Mouse (Mus musculus): ENCODE measurements around the gene Gpr35. TPM values are rescaled to one million over a fixed set of nuclear protein-coding genes. Genes with fewer than 3 reads are reported as not detected.

The Gpr35 gene
- polyA plus RNA-seq, 1 experiment: 0.62 TPM

DNA sequence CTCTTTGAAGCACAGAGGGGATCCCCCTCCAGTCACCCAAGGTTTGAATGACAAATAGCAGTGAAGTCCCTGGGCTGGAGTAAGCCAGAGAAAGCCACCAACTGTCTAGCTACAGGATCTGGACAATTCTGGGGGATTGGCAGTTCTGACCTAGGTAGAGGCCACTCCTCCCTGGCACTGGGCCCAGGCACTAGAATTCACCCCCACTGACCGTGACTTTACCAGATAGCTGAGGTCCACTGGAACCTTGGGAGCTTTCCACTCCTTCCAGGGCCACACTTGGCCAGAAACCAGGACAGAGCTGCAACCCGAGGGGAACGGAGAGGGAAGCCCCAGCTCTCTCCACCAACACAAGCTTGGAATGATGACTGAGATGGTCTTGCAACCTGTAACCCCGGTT, 58.5 kb downstream of the Gpr35 start:
- no peak overlapping the region for H3K4me3 ChIP-seq (ENCODE audit: insufficient read depth, low read length)
- peaks cover 4% of the 10 kb centered on the region for H3K4me1 ChIP-seq (ENCODE audit: control insufficient read depth, insufficient read depth, low read length)
- no peak overlapping the region for H3K27ac ChIP-seq (ENCODE audit: insufficient read depth, low read depth, low read length)
- TF ChIP-seq POLR2A (IDR thresholded peaks at IDR 0.05; ENCODE audit: borderline replicate concordance, low read depth, low read length) (no peak), CTCF (IDR thresholded peaks at IDR 0.05; ENCODE audit: low read depth, low read length) (no peak)

- TF ChIP-seq CTCF (IDR thresholded peaks at IDR 0.05; ENCODE audit: low read depth, low read length): peak; percentile 81; the same call in 1 of the 2 replicates
- TF ChIP-seq POLR2A (IDR thresholded peaks at IDR 0.05; ENCODE audit: borderline replicate concordance, low read depth, low read length): no peak
- H3K27ac ChIP-seq (ENCODE audit: insufficient read depth, low read depth, low read length): no peak overlapping the region
- H3K4me1 ChIP-seq (ENCODE audit: control insufficient read depth, insufficient read depth, low read length): peaks cover 4% of the 10 kb centered on the region
- H3K4me3 ChIP-seq (ENCODE audit: insufficient read depth, low read length): no peak overlapping the region
Measured at GRCm38 (mm10) chr1:93010731-93011130, 60.1 kb downstream of the Gpr35 start.

- peaks cover 4% of the 10 kb centered on the region for H3K4me1 ChIP-seq (ENCODE audit: control insufficient read depth, insufficient read depth, low read length)
- no peak overlapping the region for H3K4me3 ChIP-seq (ENCODE audit: insufficient read depth, low read length)
- TF ChIP-seq CTCF (IDR thresholded peaks at IDR 0.05; ENCODE audit: low read depth, low read length): no peak
- no peak for TF ChIP-seq POLR2A (IDR thresholded peaks at IDR 0.05; ENCODE audit: borderline replicate concordance, low read depth, low read length)
Measured at GRCm38 (mm10) chr1:93012103-93012585, 61.5 kb downstream of the Gpr35 start.

DNA sequence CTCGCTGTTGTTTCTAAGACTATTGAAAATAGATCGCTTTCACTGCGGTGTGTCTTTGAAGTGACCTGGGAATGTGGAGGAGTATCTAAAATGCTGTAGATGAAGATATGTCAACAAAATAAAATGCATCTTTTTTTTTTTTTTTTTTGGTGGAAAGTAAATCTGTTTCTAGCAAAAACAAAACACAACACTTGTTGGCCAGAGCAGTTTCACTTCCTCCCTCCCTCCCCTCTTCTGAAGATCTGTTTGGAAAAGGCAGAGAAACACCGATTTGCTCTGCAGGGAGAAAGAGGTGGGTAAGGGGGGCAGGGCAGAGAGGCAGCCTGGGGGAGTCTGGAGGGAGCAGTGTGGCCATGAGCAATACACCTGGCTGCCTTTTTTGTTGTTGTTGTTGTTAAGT, 62.7 kb downstream of the Gpr35 start:
- peaks cover 4% of the 10 kb centered on the region for H3K4me1 ChIP-seq (ENCODE audit: control insufficient read depth, insufficient read depth, low read length)
- no peak overlapping the region for H3K4me3 ChIP-seq (ENCODE audit: insufficient read depth, low read length)
- H3K27ac ChIP-seq (ENCODE audit: insufficient read depth, low read depth, low read length): no peak overlapping the region
- no peak for TF ChIP-seq POLR2A (IDR thresholded peaks at IDR 0.05; ENCODE audit: borderline replicate concordance, low read depth, low read length)
- no peak for TF ChIP-seq CTCF (IDR thresholded peaks at IDR 0.05; ENCODE audit: low read depth, low read length)

More at GRCm38 (mm10) chr1:93012103-93012585, 61.5 kb downstream of the Gpr35 start:
- H3K27ac ChIP-seq (ENCODE audit: insufficient read depth, low read depth, low read length): no peak overlapping the region

GRCm38 (mm10) chr1:93014460-93014859, 63.8 kb downstream of the Gpr35 start:
- Histone ChIP-seq H3K4me1 (ENCODE audit: control insufficient read depth, insufficient read depth, low read length) (peaks cover 4% of the 10 kb centered on the region), H3K27ac (ENCODE audit: insufficient read depth, low read depth, low read length) (no peak overlapping the region), H3K4me3 (ENCODE audit: insufficient read depth, low read length) (no peak overlapping the region)
- TF ChIP-seq POLR2A (IDR thresholded peaks at IDR 0.05; ENCODE audit: borderline replicate concordance, low read depth, low read length) (no peak), CTCF (IDR thresholded peaks at IDR 0.05; ENCODE audit: low read depth, low read length) (peak; percentile 93)

- no peak for TF ChIP-seq CTCF (IDR thresholded peaks at IDR 0.05; ENCODE audit: low read depth, low read length)
- no peak for TF ChIP-seq POLR2A (IDR thresholded peaks at IDR 0.05; ENCODE audit: borderline replicate concordance, low read depth, low read length)
Measured at GRCm38 (mm10) chr1:93015136-93015535, 64.5 kb downstream of the Gpr35 start.

DNA sequence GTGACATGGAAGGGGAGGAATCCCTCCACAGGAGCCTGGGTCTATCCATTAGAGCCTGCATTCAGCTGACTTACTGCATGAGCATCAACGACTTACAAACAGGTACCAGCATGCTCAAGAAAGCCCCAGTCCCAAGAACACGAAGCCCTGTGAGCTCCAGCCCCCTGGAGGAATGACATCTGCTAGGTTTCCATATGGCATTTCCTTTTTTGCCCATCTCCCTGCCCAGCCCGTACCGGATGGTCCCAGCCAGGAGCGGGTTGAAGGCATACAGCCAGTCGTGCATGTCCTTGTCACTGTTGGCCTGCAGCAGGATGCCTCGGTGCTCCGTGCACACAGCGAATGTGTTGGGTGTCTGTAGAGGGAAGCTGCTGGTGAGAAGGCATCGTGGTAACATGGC, 68.1 kb downstream of the Gpr35 start:
- H3K4me1 ChIP-seq (ENCODE audit: control insufficient read depth, insufficient read depth, low read length): no peaks in the 10 kb centered on the region
- H3K27ac ChIP-seq (ENCODE audit: insufficient read depth, low read depth, low read length): no peak overlapping the region
- no peak overlapping the region for H3K4me3 ChIP-seq (ENCODE audit: insufficient read depth, low read length)
- TF ChIP-seq CTCF (IDR thresholded peaks at IDR 0.05; ENCODE audit: low read depth, low read length) (no peak), POLR2A (IDR thresholded peaks at IDR 0.05; ENCODE audit: borderline replicate concordance, low read depth, low read length) (no peak)

More at GRCm38 (mm10) chr1:93015136-93015535, 64.5 kb downstream of the Gpr35 start:
- no peak overlapping the region for H3K27ac ChIP-seq (ENCODE audit: insufficient read depth, low read depth, low read length)
- no peak overlapping the region for H3K4me3 ChIP-seq (ENCODE audit: insufficient read depth, low read length)
- H3K4me1 ChIP-seq (ENCODE audit: control insufficient read depth, insufficient read depth, low read length): peaks cover 4% of the 10 kb centered on the region

- H3K4me1 ChIP-seq (ENCODE audit: control insufficient read depth, insufficient read depth, low read length): no peaks in the 10 kb centered on the region
- H3K27ac ChIP-seq (ENCODE audit: insufficient read depth, low read depth, low read length): no peak overlapping the region
- no peak overlapping the region for H3K4me3 ChIP-seq (ENCODE audit: insufficient read depth, low read length)
- TF ChIP-seq POLR2A (IDR thresholded peaks at IDR 0.05; ENCODE audit: borderline replicate concordance, low read depth, low read length) (no peak), CTCF (IDR thresholded peaks at IDR 0.05; ENCODE audit: low read depth, low read length) (no peak)
Measured at GRCm38 (mm10) chr1:93020602-93021001, 69.9 kb downstream of the Gpr35 start.

DNA sequence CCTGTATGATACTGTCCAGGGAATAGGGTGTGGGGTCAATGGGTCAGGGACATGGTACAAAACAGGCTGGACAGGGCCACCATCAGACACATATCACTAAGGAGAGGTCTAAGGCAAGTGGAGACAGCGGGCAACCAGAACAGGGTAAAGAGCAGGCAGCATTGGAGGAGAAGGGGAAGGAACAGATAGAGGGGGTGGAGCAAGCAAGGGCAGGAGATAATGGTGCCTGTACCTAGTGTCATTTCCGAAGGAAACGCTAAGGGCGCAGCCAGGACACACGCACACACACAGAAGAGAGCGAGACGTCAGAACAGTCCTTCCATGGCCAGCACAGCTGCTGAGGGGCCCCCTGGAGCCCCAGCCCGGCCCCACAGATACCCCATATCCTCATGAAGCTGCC, 75.9 kb downstream of the Gpr35 start:
- Histone ChIP-seq H3K4me1 (ENCODE audit: control insufficient read depth, insufficient read depth, low read length) (no peaks in the 10 kb centered on the region), H3K27ac (ENCODE audit: insufficient read depth, low read depth, low read length) (no peak overlapping the region), H3K4me3 (ENCODE audit: insufficient read depth, low read length) (no peak overlapping the region)
- TF ChIP-seq POLR2A (IDR thresholded peaks at IDR 0.05; ENCODE audit: borderline replicate concordance, low read depth, low read length) (no peak), CTCF (IDR thresholded peaks at IDR 0.05; ENCODE audit: low read depth, low read length) (no peak)

DNA sequence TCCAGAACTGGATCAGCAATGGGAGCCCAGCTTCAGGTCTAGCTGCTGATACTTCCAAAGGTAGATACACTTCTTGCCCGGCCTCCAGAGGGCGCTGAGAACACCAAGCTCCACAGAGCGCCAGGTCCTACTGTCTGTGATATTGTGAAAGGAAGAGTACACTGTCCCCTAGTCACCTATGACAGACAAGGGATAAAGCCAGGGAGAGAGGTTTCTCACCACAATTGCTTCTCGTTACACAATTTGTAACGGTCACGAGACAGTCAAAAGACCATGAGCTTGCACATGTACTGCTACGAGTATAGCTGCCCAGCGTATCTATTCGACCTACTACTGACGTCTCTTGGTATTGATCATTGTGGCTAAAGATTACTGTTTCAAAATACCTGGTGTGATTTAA, 78.7 kb downstream of the Gpr35 start:
- no peaks in the 10 kb centered on the region for H3K4me1 ChIP-seq (ENCODE audit: control insufficient read depth, insufficient read depth, low read length)
- no peak overlapping the region for H3K4me3 ChIP-seq (ENCODE audit: insufficient read depth, low read length)

More for the DNA sequence above, 78.7 kb downstream of the Gpr35 start:
- no peak overlapping the region for H3K27ac ChIP-seq (ENCODE audit: insufficient read depth, low read depth, low read length)
- peak; percentile 13; the same call in 1 of the 2 replicates for TF ChIP-seq CTCF (IDR thresholded peaks at IDR 0.05; ENCODE audit: low read depth, low read length)
- no peak for TF ChIP-seq POLR2A (IDR thresholded peaks at IDR 0.05; ENCODE audit: borderline replicate concordance, low read depth, low read length)

Data from bone marrow macrophage, adult 2 months (primary cell).